Mouse (Mus musculus) left cerebral cortex, postnatal 4 days (tissue): ENCODE measurements at regions not wholly inside any gene's neighbourhood (a gene's known extent, or its start where the extent isn't known, plus 50 kb on each side); places are given as distances from the start of the nearest gene placed in this dataset.
A peak's percentile ranks its signal among the peaks of the same experiment; 100 is the strongest.

Source experiments
- DNase-seq: peaks from one replicate; pipeline ENCODE4 v3.0.0-alpha.2; 2022
- intact Hi-C: fragments of 180-260 bp; cut with DNase I; formaldehyde crosslinking; loops from one replicate; pipeline ENCODE4 v1.15.1; 2025

DNA sequence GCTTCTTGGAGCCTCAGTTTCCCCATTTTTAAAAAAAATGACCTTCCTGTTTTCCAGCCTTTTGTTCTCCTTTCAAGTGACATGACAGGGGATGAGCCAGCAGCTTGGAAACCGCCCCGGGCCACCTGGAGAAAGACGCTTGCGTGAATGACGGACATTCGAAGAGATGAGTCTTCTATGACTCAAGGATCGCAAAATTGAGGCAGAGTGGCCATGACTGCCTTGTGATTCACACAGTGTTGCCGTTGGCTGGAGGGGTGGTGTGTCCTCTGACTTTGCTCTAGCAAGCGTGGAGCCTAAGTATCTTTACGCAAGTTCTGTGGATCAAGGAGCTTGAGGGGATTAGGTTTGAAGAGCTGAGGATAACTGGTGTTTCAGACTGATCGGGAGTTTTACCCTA lies 205.0 kb upstream of the Serp2 start:
- intact Hi-C loops: no loop called here
- DNase-seq: no peak

DNA sequence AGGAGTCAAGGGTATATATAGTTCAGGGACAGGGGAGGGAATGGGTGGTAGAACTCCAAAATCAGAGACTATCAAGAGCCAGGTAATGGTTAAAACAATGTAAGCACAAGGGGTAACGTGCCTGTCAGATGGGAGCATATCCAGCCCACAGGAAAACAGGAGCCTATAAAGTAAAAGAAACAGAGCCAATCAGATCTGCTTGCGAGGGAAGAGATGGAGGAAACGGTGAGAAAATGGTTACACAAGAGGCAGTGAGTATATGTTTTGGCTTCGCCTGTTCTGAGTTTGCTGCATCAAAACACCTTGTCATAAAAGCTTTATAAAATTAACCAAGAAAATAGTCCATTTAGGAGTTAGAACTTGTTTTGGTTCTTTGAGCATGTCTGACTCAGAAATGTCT lies 204.6 kb upstream of the Serp2 start:
- no peak for DNase-seq
- intact Hi-C loops: no loop called here

DNA sequence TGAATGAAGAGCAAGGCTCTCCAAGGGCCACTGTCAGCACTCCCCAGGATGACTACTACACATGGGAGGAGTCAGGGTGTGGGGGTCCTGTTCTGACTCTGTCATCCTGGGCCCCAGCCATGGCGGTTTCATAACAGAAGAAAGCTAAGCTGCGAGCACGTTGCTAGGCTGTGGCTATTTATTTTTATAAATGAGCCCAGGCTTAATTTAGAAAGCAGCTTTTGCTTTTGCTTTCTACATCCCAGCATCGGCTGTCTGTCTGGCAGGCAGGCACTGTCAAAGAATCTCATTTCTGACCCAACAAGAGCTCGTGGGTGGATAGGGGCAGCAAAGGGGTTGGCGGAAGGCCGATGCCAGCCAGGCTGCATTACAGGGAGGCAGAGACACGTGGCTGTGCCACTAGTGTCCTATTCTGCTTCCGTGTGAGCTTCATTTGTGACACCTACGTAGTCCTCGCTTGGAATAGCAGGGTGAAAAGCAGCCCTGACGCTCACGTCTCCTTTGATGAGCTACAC lies 203.9 kb upstream of the Serp2 start:
- intact Hi-C loops: no loop called here
- DNase-seq: no peak

DNA sequence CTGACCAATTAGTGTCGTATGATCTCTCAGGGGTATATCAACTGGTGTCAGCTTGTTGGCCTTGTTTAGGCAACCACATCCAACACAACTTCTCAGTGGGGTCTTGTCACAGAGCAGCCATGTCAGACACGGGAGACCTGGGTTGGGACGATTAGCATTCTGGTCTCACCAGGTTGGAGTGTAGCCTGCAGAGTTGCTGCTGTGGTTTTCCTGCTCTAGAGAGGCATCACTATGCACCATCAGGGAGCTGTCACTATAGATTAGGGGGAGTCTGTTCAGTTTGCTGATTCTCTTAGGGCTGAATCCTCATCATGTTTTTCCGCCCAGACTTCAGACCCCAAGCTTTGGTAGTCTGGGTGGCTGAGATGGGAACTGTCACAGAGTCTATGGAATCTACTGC lies 202.7 kb upstream of the Serp2 start:
- intact Hi-C loops: loop anchor here (5.0 kb wide), 1 partner anchor 113 kb away; no protein-coding TSS in a partner anchor
- no peak for DNase-seq

DNA sequence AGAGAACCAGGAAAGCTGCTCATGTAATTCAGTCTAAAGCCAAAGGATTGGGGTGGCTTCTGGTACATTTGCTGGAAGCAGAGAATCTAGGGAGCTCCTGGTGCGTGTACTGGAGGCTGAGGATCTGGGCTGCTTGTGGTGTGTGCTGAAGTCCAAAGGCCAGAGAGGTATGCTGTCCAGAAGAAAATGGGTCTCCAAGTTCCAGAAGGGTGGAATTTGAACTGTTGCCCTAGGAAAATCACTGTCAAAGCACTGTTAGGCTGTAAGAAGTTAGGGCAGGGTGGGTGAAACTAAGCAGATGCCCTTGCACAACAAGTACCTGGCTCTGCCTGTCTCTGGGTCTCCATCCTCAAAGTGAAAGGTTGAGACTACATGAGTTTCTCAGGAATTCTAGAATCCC lies 201.9 kb upstream of the Serp2 start:
- intact Hi-C loops: loop anchor here (5.0 kb wide), 1 partner anchor 114 kb away; no protein-coding TSS in a partner anchor

DNA sequence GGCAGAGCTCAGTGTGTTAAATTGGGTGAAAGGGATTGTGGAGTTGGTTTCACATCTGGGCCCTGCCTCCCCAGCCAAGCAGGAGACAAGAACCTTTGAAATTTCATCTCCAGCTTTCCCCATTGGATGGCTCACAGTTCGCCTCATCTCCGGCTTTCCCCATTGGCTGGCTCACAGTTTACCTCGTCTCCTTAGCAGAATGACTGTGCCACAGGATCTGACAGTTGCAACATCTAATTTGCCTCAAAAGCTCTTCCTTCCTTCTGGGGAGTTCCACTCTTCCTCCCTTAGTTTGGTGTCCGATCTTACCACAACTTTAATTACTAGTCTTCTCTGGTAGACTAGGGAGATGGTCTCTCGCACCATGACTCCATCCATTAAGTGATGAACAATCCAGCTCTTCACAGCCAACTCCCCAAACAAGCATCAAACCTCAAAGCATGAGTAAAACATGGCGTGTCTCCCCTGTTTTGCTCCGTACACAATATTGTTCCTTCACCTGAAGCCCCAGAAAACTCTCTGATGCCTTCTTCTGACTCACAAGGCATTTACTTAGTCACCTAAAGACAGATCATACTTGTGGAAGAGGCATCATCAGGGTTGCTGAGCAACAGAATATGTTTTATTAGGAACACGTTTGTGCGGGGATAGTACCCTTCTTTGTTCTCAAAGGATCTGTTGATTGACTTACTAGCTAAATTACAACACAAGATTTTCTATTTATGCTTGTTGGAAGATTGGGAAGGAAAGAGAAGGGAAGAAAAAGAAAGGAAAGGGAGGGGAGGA lies 199.1 kb upstream of the Serp2 start:
- no peak for DNase-seq
- intact Hi-C loops: loop anchor here (5.0 kb wide), 1 partner anchor 117 kb away; no protein-coding TSS in a partner anchor

More for the DNA sequence above, 201.9 kb upstream of the Serp2 start:
- no peak for DNase-seq

DNA sequence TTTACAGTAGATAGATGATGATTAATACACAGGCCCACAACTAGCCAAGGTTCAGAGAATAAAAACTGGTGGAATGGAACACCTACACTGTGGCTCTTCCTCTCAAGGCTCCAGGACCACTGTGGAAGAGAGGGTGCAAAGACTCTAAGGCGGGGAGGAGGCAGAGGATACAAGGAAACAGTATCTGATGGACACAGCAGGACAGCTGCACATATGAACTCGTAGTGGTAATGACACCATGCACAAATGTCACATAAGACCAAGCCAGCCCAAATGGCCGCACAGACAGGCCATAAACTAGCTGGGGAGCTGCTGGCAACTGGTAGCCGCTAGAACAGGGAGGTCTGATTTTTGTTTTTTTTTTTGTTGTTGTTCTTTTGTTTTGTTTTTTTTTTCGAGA lies 197.0 kb upstream of the Serp2 start:
- DNase-seq: no peak
- intact Hi-C loops: no loop called here

DNA sequence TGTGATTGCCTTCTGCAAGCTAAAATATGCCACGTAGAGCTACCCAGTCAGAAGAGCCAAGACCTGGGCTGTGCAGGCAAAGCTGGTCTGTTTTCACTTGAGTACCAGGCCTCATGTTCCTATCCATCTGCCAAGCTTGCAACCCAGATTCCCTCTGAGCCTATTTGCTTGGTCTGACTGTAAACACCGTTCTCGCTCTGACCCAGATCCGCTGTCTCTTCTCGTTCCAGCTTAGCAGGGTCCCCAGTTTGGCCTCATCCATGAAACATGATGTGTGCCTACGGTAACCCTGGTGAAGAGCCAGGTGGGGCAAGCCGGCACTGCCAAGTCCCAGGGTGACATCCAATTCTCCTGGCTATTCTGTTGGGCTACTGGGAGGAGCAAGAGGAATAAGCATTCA lies 192.5 kb upstream of the Serp2 start:
- DNase-seq: peak; percentile 47
- intact Hi-C loops: loop anchor here (10.0 kb wide), 1 partner anchor 244 kb away; no protein-coding TSS in a partner anchor

DNA sequence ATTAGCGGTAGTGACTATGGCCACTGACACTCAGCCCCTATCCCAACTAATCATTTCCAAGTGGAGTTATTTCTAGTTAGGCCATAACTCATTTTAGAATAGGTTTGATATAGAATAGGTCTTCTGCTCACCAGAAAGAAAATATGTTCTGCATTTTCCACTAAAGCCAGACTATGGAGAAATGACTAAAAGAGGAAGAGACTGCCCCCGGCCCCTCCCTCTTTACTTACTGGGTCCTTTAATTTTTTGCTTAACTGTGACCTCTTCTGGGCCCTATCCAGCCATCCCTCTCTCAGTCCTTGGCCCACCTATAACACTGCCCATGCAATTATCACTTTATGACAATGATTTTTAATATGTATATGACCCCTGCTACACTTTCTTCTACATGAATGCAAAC lies 192.0 kb upstream of the Serp2 start:
- intact Hi-C loops: loop anchor here (10.0 kb wide), 1 partner anchor 244 kb away; no protein-coding TSS in a partner anchor
- DNase-seq: no peak

DNA sequence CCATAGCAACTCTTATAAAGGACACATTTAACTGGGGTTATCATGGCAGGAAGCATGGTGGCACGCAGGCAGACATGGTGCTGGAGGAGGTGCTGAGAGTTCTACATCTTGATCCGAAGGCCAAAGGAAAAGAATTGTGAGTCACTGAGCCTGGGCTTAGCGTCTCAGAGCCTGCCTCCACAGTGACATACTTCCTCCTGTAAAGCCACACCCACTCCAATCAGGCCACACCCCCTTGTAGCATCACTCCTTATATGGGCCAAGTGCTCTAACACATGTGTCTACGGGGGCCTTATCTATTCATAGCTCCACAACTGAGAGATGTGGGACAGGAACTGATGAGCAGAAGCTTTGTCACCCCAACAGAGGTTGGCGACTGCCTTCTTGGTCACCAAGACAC lies 191.1 kb upstream of the Serp2 start:
- no peak for DNase-seq
- intact Hi-C loops: loop anchor here (10.0 kb wide), 1 partner anchor 243 kb away; no protein-coding TSS in a partner anchor

DNA sequence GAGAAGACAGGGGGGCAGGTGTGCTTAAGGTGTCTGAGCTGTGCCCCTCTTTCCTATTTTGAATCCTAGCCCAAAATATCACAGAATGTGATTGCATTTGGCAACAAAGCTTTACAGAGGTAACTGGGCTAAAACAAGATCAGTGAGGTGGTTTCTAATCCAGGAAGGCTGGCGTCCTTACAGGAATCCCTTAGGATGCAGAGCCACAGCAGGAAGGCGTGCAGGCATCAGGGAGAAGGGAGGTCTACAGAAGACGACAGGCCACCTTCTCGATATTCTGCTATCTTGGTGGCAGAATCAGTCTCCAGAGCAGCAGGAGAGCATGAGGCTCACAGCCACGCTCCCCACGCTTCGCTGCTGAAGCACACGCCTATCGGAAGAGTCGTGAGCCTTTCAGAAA lies 189.6 kb upstream of the Serp2 start:
- DNase-seq: no peak
- intact Hi-C loops: loop anchor here (10.0 kb wide), 1 partner anchor 241 kb away; no protein-coding TSS in a partner anchor

DNA sequence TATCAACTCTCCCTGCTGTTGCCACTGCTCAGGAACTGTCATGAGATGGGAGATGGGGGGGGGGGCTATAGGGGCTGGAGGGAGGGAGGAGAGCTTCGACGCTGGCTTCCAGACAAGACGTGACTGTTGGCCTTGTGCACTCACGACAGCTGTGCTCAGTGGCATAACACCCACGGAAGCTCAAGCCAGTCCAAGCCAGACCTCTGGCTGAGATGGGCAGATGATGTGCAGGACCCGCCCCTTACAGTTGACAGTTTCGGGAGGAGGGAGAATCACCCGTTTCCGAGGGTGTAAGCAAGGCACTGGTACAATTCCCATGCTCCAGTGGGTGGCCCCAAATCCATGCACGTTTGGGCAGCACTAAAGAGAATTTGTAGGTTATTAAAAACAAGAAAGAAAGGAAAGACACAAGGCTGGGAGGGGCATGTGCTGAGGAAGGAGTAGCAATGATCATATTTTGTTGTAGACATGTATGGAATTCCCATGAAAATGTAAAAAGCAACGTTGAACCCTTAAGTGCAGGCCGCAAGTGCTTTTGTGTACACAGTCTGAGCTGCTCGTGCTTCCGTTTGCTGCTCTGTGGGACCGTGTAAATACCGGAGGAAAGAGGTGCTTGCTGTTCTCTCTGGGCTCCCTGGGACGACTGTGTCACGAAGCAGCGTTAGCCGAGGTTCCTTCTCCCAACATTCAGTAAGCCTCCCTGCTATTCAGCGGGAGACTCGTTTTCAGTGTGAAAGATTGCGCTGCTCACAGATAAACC lies 188.2 kb upstream of the Serp2 start:
- intact Hi-C loops: loop anchor here (10.0 kb wide), 1 partner anchor 240 kb away; no protein-coding TSS in a partner anchor
- peak; percentile 70 for DNase-seq

DNA sequence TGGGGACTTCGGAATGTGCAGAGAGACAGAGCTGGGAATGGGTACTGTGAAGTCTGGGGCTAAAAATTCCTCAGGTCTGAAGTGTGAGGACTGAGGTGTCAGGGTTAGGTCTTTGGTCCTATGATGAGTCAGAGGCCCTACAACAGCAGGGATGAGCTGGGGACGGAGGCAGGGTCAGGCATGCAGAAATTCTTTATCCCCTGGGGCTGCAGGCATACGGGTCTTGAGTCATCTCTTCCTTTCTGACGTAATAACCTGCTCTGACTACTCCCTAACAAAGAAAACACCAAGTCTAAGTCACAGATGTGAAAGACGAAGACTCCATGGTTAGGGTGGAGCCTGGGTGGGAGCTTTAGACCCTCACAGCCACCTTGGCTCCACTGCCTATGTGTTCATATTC lies 185.6 kb upstream of the Serp2 start:
- intact Hi-C loops: loop anchor here (10.0 kb wide), 1 partner anchor 237 kb away; no protein-coding TSS in a partner anchor
- DNase-seq: no peak

DNA sequence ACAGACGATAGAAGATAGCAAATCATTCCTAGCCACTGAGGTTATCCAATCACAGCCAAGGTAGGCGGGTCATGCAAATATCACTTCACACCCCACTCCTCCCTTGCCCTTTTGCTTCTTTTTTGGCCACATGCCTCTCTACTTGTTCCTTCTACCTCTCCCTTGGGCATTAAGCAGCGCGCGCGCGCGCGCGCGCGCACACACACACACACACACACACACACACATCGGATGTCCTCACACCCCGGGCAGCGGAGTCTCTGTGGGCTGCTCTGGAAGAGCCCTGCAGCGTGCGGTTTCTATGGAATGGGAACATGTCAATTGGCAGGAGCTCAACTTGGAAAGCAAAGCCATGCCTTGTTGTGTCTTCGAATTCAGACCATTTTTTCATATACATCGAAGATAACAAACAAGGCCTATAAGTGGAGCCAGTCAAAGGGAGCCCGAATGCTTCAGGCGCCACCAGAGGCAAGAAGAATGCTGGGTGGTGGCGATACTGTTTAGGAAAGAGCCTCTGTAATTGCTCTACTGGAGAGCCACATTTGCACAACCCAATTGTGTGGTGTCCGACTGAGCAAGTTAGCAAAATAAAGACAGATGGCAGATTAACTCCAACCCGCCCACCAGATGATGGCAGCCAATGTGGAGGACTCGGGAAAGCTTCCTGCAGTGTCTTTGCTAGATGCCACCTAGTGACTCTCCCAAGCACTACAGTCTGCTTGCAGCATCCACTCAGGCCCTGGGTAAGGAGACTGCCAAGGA lies 183.3 kb upstream of the Serp2 start:
- peak; percentile 89 for DNase-seq
- intact Hi-C loops: loop anchor here (2.0 to 10.0 kb wide), 2 partner anchors 31 to 235 kb away; no protein-coding TSS in a partner anchor

DNA sequence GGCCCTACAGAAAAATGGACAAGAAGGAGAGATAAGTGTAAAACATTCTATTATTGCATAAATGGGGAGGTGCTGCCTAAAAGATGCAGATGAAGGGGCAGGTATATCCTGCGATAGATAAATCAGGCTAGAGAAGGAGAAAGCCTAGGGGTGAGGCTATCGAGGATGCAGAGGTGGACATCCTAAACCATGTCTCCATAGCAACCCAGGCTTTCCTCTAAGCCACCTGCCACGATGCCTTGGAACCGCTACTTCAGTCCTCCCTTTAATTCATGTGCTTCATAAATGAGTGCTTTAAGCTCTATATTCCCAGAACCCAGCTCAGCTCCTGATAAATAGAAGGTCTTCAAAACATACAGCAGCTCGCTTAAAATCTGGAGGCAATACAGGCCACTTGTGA lies 179.3 kb upstream of the Serp2 start:
- DNase-seq: no peak
- intact Hi-C loops: no loop called here

DNA sequence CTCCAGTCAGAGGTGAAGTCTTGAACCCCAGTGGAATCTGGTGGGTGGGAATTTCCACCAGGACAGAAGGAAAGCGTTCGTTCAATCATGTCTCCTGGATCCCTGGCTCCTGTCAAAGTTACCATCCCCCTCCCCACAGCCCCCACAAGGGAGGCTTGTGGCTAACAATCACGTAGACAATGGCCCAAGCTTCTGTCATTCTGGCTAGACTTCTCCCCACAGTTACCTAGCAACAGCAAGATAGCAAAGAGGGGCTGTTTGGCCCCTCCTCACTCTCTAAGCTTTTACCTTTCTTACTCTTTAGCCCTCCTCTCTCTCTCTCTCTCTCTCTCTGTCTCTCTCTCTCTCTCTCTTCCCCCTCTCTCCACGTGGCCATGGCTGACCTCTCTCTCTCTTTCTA lies 178.4 kb upstream of the Serp2 start:
- intact Hi-C loops: no loop called here
- no peak for DNase-seq

DNA sequence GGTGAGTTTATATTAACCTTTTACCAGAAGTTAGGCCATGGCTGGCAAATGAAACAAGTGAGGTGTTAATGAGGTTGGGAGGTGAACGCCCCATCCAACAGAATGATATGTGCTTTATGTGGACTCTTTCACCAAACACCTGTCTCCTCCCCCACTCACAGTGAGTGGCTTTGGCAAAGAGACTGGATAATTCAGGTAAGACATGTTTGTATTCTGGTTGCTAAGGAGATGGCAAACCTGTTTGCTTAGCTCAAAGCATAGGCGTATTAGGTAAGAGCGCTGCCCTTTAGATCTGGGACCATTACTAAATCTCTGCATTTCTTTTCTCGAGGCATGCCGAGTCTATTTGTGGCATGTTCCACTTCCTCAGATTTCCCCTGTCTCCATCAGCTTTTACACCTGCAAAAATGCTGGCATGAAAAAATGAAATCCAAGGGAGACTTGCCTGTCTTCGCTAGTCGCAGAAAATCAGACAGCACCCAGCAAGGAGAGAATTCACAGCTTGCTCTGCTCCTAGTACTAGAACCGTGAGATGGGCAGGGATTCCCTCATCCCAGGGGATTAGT lies 176.7 kb upstream of the Serp2 start:
- intact Hi-C loops: no loop called here
- no peak for DNase-seq

DNA sequence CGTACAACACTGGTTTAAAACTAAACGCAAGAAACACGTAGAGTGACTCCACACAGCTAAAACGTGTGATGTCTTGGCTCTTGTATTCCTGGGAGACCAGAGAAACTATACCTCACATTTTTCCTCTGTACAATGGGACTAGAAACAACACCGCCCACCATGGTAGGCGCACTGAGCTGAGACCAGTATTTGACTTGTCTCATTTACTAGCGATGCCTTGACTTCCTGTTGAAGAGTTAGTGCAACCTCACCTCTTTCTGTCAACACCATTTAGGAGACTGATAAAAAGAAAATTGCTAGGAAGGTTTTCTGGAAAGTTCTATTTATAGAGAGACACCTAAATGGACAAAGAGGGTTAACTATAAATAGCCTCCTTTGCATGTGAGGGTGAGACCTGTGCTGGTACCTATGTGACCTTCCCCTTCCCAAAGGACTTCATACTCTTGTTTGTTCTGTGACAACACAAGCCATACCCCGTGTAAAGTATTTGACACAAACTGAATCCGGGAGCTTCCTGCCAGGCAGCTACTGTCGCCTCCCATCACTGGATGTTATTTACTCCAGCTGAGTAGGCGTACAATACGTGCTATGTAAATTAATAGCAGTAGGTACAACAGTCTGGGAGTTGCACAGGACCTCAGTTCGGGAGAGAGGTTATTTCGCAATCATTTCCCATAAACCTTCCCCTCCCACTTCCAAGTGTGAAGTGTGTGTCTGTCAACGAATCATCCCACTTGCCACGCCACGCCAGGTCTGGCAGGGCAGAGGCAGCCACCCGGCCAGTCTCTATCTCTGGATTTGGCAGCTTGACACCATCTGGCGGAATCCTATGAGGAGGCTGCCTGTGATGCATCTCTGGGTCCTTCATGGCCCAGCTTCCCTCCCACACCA lies 174.7 kb upstream of the Serp2 start:
- peak; percentile 63 for DNase-seq
- intact Hi-C loops: no loop called here

DNA sequence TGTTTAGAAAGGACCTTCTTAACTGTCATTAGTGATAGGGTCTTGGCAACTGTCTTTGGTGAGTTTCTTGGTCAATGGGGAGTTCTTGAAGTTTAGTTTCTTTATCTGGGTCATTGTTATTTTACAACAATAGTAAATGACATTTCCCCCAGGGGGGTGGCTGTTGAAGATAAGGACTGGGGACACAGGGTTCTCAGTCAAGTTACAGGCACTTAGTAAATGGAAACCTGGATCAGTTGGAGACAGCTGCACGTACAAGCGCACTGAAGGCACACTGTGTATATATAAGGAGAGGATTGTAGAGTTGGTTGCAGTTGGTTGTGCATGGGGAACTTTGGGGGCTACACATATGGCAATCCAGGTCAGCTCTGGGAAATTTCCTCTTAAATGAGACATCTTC lies 169.2 kb upstream of the Serp2 start:
- intact Hi-C loops: no loop called here
- DNase-seq: no peak
